Mouse (Mus musculus): ENCODE data around the gene Stk32c. TPM values are rescaled to one million over a fixed set of nuclear protein-coding genes. Genes with fewer than 3 reads are reported as not detected.

Gene Stk32c
- polyA plus RNA-seq, 1 experiment: 5.1 TPM

DNA sequence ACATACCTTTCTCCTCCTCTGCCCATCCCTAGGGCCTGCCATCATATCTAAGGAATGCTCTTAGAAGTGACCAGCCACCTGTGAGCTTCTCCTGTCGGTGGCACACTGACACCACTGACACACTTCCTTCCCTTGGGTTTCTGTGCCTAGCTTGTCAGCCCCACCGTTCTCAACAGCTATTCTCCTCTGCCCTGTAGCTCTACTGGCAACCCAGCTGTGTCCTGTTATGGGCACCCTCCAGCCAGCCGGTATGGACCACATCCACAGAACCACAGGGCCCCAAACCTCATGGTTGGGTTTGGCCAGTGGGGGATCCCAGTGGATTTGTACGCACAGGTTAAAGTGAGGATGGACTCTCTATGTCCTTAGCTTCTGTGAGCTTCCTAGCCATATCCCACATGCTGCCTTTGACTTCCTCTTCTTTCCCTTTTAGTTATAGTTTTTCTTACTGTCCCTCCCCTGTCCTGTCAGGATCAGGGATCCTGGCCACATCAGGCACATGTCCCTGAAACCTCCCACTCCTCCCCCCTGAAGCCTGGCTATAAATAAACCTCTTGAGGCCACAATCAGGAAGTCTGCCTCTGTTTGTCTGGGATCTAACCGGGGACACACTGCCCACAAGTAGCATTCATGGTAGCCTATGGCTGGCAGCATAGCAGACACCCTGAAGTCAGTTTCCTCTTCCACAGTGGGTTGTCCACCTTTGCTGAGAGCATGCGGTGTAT lies 15.5 kb upstream of the Stk32c start:
- Histone ChIP-seq H3K27me3 (ENCODE audit: control insufficient read depth, insufficient read depth, low read length) (no peaks in the 10 kb centered on the region), H3K36me3 (ENCODE audit: control insufficient read depth, insufficient read depth, low read length) (no peaks in the 10 kb centered on the region; the same call in 1 of the 2 replicates), H3K27ac (ENCODE audit: control insufficient read depth, insufficient read depth, low read depth, low read length) (no peak overlapping the region), H3K4me1 (ENCODE audit: control insufficient read depth, insufficient read depth, low read length) (no peaks in the 10 kb centered on the region; the same call in none of the 2 replicates), H3K4me3 (ENCODE audit: control insufficient read depth, low read depth, low read length) (no peak overlapping the region)
- no peak for TF ChIP-seq CTCF (IDR thresholded peaks at IDR 0.05; ENCODE audit: control insufficient read depth, insufficient read depth, insufficient replicate concordance, low read depth, low read length)
- TF ChIP-seq POLR2A (IDR thresholded peaks at IDR 0.05; ENCODE audit: control insufficient read depth, low read depth, low read length): no peak

DNA sequence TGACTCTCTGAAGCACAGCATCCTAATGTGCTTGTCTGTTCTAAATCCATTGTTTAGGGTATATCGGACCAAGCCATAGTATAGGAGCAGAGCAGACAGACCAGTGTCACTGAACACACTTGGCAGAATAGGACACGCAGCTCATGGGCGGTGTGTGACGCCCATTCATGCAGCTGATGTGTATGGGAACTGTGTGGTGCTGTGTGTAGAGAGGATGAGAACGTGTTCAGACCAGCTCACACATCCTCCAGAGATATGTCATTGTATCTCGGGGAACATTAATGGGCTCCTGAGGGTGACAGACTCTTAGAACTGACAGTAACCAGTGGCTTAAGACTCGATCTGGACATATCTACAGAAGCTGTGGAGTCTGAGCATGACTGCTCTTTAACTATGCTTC lies 13.3 kb upstream of the Stk32c start:
- no peak overlapping the region for H3K4me3 ChIP-seq (ENCODE audit: control insufficient read depth, low read depth, low read length)
- TF ChIP-seq POLR2A (IDR thresholded peaks at IDR 0.05; ENCODE audit: control insufficient read depth, low read depth, low read length) (no peak), CTCF (IDR thresholded peaks at IDR 0.05; ENCODE audit: control insufficient read depth, insufficient read depth, insufficient replicate concordance, low read depth, low read length) (no peak)
- no peaks in the 10 kb centered on the region; the same call in none of the 2 replicates for H3K4me1 ChIP-seq (ENCODE audit: control insufficient read depth, insufficient read depth, low read length)
- no peaks in the 10 kb centered on the region; the same call in 1 of the 2 replicates for H3K36me3 ChIP-seq (ENCODE audit: control insufficient read depth, insufficient read depth, low read length)
- H3K27ac ChIP-seq (ENCODE audit: control insufficient read depth, insufficient read depth, low read depth, low read length): no peak overlapping the region
- no peaks in the 10 kb centered on the region for H3K27me3 ChIP-seq (ENCODE audit: control insufficient read depth, insufficient read depth, low read length)

DNA sequence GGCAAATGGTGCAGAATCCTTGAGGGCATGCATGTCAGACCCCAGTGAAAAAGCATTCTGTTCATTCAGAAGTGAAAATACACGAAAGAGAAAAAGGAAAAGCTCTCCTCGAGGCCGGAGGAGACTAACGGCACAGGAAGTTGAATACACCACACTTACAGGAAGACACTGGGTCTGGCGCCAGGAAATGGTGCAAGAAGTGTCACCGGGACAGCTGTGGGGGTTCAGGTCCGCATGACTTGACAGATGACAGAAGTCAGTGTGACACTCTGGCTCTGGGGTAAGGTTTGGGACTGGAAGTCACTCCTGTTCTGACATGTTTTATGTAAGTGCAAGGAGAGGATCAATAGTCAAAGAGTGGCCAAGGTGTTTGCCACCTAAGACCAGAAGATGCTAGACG lies 11.6 kb upstream of the Stk32c start:
- Histone ChIP-seq H3K27me3 (ENCODE audit: control insufficient read depth, insufficient read depth, low read length) (no peaks in the 10 kb centered on the region), H3K36me3 (ENCODE audit: control insufficient read depth, insufficient read depth, low read length) (no peaks in the 10 kb centered on the region; the same call in 1 of the 2 replicates), H3K4me3 (ENCODE audit: control insufficient read depth, low read depth, low read length) (no peak overlapping the region), H3K4me1 (ENCODE audit: control insufficient read depth, insufficient read depth, low read length) (no peaks in the 10 kb centered on the region; the same call in 1 of the 2 replicates), H3K27ac (ENCODE audit: control insufficient read depth, insufficient read depth, low read depth, low read length) (no peak overlapping the region)
- no peak for TF ChIP-seq CTCF (IDR thresholded peaks at IDR 0.05; ENCODE audit: control insufficient read depth, insufficient read depth, insufficient replicate concordance, low read depth, low read length)
- no peak for TF ChIP-seq POLR2A (IDR thresholded peaks at IDR 0.05; ENCODE audit: control insufficient read depth, low read depth, low read length)

DNA sequence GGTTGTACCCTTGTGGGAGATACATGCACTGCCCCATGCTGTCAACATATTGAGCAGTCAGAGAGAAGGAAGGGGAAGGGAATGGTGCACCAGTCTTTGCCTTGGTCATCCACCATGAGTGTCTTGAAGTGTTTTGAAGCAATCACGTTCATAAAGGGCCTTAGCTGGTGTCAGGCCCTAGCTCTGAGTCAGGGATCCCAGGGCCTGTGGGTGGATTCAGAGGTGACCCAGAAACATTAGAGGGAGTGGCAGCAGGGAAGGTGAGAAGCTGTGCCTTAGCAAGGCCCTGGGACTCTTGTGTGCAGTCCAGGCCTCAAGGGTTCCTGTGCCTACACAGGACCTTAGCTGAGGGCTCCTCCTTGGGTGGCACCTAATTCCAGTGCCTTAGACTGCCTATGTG lies 11.0 kb upstream of the Stk32c start:
- H3K4me1 ChIP-seq (ENCODE audit: control insufficient read depth, insufficient read depth, low read length): no peaks in the 10 kb centered on the region; the same call in 1 of the 2 replicates
- no peaks in the 10 kb centered on the region for H3K27me3 ChIP-seq (ENCODE audit: control insufficient read depth, insufficient read depth, low read length)
- TF ChIP-seq CTCF (IDR thresholded peaks at IDR 0.05; ENCODE audit: control insufficient read depth, insufficient read depth, insufficient replicate concordance, low read depth, low read length) (no peak), POLR2A (IDR thresholded peaks at IDR 0.05; ENCODE audit: control insufficient read depth, low read depth, low read length) (no peak)
- H3K27ac ChIP-seq (ENCODE audit: control insufficient read depth, insufficient read depth, low read depth, low read length): no peak overlapping the region
- H3K36me3 ChIP-seq (ENCODE audit: control insufficient read depth, insufficient read depth, low read length): no peaks in the 10 kb centered on the region; the same call in 1 of the 2 replicates
- H3K4me3 ChIP-seq (ENCODE audit: control insufficient read depth, low read depth, low read length): no peak overlapping the region

DNA sequence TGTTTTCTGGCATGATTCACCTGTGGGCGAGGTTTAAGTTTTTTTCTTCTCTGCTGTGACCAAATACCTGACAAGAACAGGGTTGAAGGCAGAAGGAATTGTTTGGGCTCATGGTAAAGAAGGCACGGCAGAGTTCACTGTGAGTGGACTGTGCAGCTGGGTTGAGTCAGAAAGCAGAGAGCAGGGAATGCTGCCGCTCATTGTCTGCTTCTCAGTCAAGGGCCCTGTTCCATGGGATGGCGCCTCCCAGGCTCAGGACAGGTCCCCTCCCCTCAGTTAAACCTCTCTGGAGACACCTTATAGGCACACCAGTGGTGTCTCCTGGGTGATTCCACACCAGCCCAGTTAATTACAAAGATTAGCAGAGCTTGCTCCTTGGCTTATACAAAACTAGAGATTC lies 9.2 kb upstream of the Stk32c start:
- Histone ChIP-seq H3K27ac (ENCODE audit: control insufficient read depth, insufficient read depth, low read depth, low read length) (no peak overlapping the region), H3K36me3 (ENCODE audit: control insufficient read depth, insufficient read depth, low read length) (no peaks in the 10 kb centered on the region; the same call in 1 of the 2 replicates), H3K4me1 (ENCODE audit: control insufficient read depth, insufficient read depth, low read length) (no peaks in the 10 kb centered on the region; the same call in 1 of the 2 replicates), H3K27me3 (ENCODE audit: control insufficient read depth, insufficient read depth, low read length) (no peaks in the 10 kb centered on the region), H3K4me3 (ENCODE audit: control insufficient read depth, low read depth, low read length) (no peak overlapping the region)
- TF ChIP-seq CTCF (IDR thresholded peaks at IDR 0.05; ENCODE audit: control insufficient read depth, insufficient read depth, insufficient replicate concordance, low read depth, low read length) (no peak), POLR2A (IDR thresholded peaks at IDR 0.05; ENCODE audit: control insufficient read depth, low read depth, low read length) (no peak)

DNA sequence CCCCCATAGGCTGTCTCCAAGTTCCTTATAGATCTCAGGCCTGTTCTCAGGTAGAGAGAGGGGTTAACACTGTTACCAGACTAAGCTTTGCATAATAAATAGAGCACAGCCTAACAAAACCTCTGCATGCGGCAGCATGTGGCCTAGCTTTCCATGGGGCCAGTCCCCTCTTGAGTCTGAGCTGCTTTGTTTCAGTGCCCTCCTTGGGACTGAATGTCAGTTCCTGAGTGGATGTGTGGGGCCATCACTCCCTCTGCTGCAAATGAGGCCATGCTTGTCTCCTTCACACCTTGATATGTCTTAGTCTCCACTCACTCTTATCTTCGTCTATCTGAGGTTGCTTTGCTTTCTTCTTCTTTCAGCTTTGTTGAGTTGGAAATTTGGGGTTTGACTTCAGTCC lies 8.7 kb upstream of the Stk32c start:
- TF ChIP-seq POLR2A (IDR thresholded peaks at IDR 0.05; ENCODE audit: control insufficient read depth, low read depth, low read length) (no peak), CTCF (IDR thresholded peaks at IDR 0.05; ENCODE audit: control insufficient read depth, insufficient read depth, insufficient replicate concordance, low read depth, low read length) (no peak)
- Histone ChIP-seq H3K27ac (ENCODE audit: control insufficient read depth, insufficient read depth, low read depth, low read length) (no peak overlapping the region), H3K4me3 (ENCODE audit: control insufficient read depth, low read depth, low read length) (no peak overlapping the region), H3K27me3 (ENCODE audit: control insufficient read depth, insufficient read depth, low read length) (no peaks in the 10 kb centered on the region), H3K36me3 (ENCODE audit: control insufficient read depth, insufficient read depth, low read length) (no peaks in the 10 kb centered on the region; the same call in 1 of the 2 replicates), H3K4me1 (ENCODE audit: control insufficient read depth, insufficient read depth, low read length) (no peaks in the 10 kb centered on the region; the same call in 1 of the 2 replicates)

DNA sequence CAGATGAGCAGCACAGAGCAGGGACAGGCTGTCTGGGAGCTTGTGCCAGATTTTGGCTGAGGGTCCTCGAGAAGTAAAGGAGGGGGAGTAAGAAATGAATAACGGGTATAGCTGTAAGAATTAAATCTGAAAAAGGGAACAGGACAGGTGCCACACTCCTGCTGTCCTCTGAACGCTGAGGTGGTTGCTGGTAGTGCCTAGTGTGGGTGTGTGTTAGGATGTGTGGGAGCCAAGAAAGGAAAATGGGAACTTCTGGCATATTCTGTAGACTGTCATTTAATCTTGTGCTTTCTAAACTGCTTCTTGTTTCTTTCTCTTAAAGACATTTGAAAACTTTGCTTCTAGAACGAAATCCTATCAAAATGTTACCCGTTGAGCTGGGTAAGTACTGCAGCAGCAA lies 8.0 kb upstream of the Stk32c start:
- Histone ChIP-seq H3K27ac (ENCODE audit: control insufficient read depth, insufficient read depth, low read depth, low read length) (no peak overlapping the region), H3K4me3 (ENCODE audit: control insufficient read depth, low read depth, low read length) (no peak overlapping the region), H3K27me3 (ENCODE audit: control insufficient read depth, insufficient read depth, low read length) (no peaks in the 10 kb centered on the region), H3K4me1 (ENCODE audit: control insufficient read depth, insufficient read depth, low read length) (no peaks in the 10 kb centered on the region; the same call in 1 of the 2 replicates), H3K36me3 (ENCODE audit: control insufficient read depth, insufficient read depth, low read length) (no peaks in the 10 kb centered on the region; the same call in 1 of the 2 replicates)
- TF ChIP-seq POLR2A (IDR thresholded peaks at IDR 0.05; ENCODE audit: control insufficient read depth, low read depth, low read length) (no peak), CTCF (IDR thresholded peaks at IDR 0.05; ENCODE audit: control insufficient read depth, insufficient read depth, insufficient replicate concordance, low read depth, low read length) (no peak)
